Mouse (Mus musculus) layer of hippocampus, adult 6 months (tissue): Measurements from ENCODE around the gene Kcnip3. TPM values are rescaled to one million over a fixed set of nuclear protein-coding genes. Genes with fewer than 3 reads are reported as not detected.

ENCODE experiments used
- long read RNA-seq, 2 experiments: library from polyadenylated mRNA; unstranded; transcript quantifications; one replicate each; pipeline ENCODE4 v2.0.0; 2019 to 2020
- polyA plus RNA-seq: library from polyadenylated mRNA; unstranded; fragments of <200 nt; fragmentation: Nextera tagmentation; gene quantifications from 2 replicates; pipeline ENCODE4 v1.2.3, GENCODE M21; 2021

The Kcnip3 gene
- polyA plus RNA-seq = 37.6 and 39.6 TPM in 2 replicates
- long read RNA-seq, experiment 1, transcript Kcnip3-201 (9 exons, 2,728 nt) = minor isoform, 11 of 98 reads
- long read RNA-seq, experiment 1, transcript Kcnip3-203 (9 exons, 2,732 nt) = major isoform, 58 of 98 reads
- long read RNA-seq, experiment 1, partial matches to known transcripts = 9 of 98 reads
- long read RNA-seq, experiment 1, other reads (novel, unspliced or antisense) = 19 of 98 reads
- long read RNA-seq, experiment 2, transcript Kcnip3-201 (9 exons, 2,728 nt) = minor isoform, 27 of 215 reads
- long read RNA-seq, experiment 2, transcript Kcnip3-203 (9 exons, 2,732 nt) = major isoform, 150 of 215 reads
- long read RNA-seq, experiment 2, partial matches to known transcripts = 9 of 215 reads
- long read RNA-seq, experiment 2, other reads (novel, unspliced or antisense) = 28 of 215 reads

GRCm38 (mm10) chr2:127522006-127522441 lies at the start of gene Kcnip3:
Gene Kcnip3 (minus strand): TSS chr2:127522094.

GRCm38 (mm10) chr2:127541185-127541584 lies 19.3 kb upstream of the Kcnip3 start, which contains the start of gene Prom2:
Gene Prom2 (minus strand): TSS chr2:127541467.

GRCm38 (mm10) chr2:127444055-127444789 lies 77.7 kb downstream of the Kcnip3 start, which contains the start of gene Fahd2a:
Gene Fahd2a (minus strand): TSS chr2:127444565.

GRCm38 (mm10) chr2:127424977-127425376 lies 96.9 kb downstream of the Kcnip3 start, which contains the start of gene Gpat2:
Gene Gpat2 (plus strand): TSS chr2:127425199.

Other genes starting within 250 kb of the Kcnip3 start
- gene Dusp2, start 185.9 kb downstream of the Kcnip3 start, polyA plus RNA-seq = 1.5 and 2.7 TPM in 2 replicates
- not detected in 2 replicates for gene Astl, start 183.5 kb downstream of the Kcnip3 start, polyA plus RNA-seq
- gene Adra2b, start 158.9 kb downstream of the Kcnip3 start, polyA plus RNA-seq = 0.68 and 0.88 TPM in 2 replicates
- not detected in 2 replicates for gene Gpat2, start 96.9 kb downstream of the Kcnip3 start, polyA plus RNA-seq
- 39.0 and 41.6 TPM in 2 replicates for gene Fahd2a, start 77.5 kb downstream of the Kcnip3 start, polyA plus RNA-seq
- gene Prom2, start 19.4 kb upstream of the Kcnip3 start, polyA plus RNA-seq = 0.16 and 0.30 TPM in 2 replicates
- 2.1 and 2.8 TPM in 2 replicates for gene Zfp661, start 65.0 kb upstream of the Kcnip3 start, polyA plus RNA-seq
- gene Mrps5, start 65.1 kb upstream of the Kcnip3 start, polyA plus RNA-seq = 123 and 126 TPM in 2 replicates
- gene Mal, start 134.6 kb upstream of the Kcnip3 start, polyA plus RNA-seq = 112 and 148 TPM in 2 replicates
- gene Mall, start 207.8 kb upstream of the Kcnip3 start, polyA plus RNA-seq = 0.35 and 0.38 TPM in 2 replicates